Mouse (Mus musculus) heart, embryonic 14.5 days (tissue): ENCODE measurements around the gene Lyrm2. TPM values are rescaled to one million over a fixed set of nuclear protein-coding genes. Genes with fewer than 3 reads are reported as not detected.

Source experiments
- polyA plus RNA-seq: library from polyadenylated mRNA; unstranded; fragments of >200 nt; fragmentation: Nextera tagmentation; extraction: Ambion mirVana; gene quantifications from 2 replicates; pipeline ENCODE4 v1.2.1, GENCODE M21; 2014

Gene Lyrm2
- polyA plus RNA-seq, 1 experiment from 2014 or later: 144 TPM

Other genes with a start within 250 kb of the Lyrm2 start
- not detected in 2 replicates for gene Gja10, start 197.5 kb upstream of the Lyrm2 start, polyA plus RNA-seq
- gene Casp8ap2, start 184.8 kb upstream of the Lyrm2 start, polyA plus RNA-seq: 23.1 and 24.6 TPM in 2 replicates
- gene Mdn1, start 143.1 kb upstream of the Lyrm2 start, polyA plus RNA-seq: 9.4 and 12.1 TPM in 2 replicates
- gene Ankrd6, start 150.6 kb downstream of the Lyrm2 start, polyA plus RNA-seq: 4.5 and 4.6 TPM in 2 replicates
- gene Rragd, start 182.8 kb downstream of the Lyrm2 start, polyA plus RNA-seq: 53.2 and 54.8 TPM in 2 replicates
- 30.2 and 32.2 TPM in 2 replicates for gene Ube2j1, start 231.2 kb downstream of the Lyrm2 start, polyA plus RNA-seq